Mouse (Mus musculus): ENCODE results near the gene Mfsd13b.
"Not testable (repeated sequence)": the region's sequence is repeated elsewhere in the genome, so short reads cannot be mapped to it uniquely, and the experiment has no call there.

The Mfsd13b gene

GRCm38 (mm10) chr7:120982200-120982841 lies at the start of gene Mfsd13b, which contains the start of gene Cdr2:
TSS of gene Mfsd13b (plus strand) at chr7:120982509.
TSS of gene Cdr2 (minus strand) at chr7:120982312.
- DNase-seq, result peak; percentile 96

DNA sequence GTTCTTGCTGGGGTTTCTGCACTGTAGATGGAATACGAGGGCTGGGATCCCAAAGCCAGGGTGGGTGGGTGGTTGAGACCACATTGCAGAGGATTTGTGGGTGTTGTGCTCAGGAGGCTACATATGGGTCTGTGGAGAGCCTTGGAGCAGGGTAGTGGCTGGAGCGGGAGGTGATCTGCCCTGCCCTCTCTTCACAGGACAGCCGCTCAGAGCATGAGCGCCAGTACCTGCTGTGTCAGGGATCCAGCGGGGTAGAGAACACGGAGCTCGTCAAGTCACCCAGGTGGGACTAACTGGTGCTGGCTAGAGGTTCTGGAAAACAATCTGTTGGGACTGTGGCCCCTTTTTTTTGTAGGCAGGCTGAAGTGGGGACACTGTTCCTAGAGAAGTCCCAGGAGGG lies 49.2 kb upstream of the Mfsd13b start:
- no peak for DNase-seq

DNA sequence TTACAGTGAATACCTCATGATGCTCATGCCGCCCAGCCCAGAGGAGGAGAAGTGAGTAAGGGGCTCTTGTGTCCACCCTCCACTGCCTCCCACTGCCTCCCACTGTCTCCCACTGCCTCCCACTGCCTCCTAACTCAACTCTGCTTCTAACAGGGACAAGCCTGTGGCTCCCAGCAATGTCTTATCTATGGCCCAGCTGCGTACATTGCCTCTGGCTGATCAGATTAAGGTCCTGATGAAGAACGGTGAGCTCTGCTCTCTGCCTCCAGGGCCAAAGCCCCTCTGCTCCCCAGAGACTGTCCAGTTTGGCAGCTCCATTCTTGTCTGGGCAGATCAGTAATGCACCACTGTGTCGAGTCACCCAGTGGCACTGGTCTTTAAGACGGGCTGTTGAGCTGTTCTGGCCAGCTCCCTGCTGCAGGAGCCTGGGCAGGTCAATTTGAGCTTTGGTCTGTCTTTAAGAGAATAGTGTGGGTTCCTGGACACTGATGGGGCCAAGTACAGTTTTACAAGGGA lies 48.6 kb upstream of the Mfsd13b start:
- DNase-seq, result no peak

DNA sequence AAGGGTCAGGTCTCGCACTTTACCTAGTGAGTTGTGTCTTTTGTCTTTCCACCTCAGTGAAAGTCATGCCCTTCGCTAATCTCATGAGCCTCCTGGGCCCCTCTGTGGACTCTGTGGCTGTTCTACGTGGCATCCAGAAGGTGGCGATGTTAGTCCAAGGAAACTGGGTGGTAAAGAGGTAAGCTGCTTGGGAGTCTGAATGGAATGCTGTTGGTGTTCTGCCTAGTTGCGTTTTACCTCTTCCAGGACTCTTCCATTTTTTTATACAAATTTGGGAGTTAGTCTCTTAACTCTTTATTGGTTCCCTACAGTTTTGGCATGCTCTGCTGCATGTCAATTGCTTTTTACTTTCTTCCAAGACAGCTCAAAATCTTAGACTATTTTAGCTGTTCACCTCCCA lies 47.6 kb upstream of the Mfsd13b start:
- DNase-seq, result peak; percentile 68

- DNase-seq, result no peak
Measured at GRCm38 (mm10) chr7:120936522-120936921, 45.8 kb upstream of the Mfsd13b start.

- no peak for DNase-seq
Measured at GRCm38 (mm10) chr7:120938206-120938605, 44.1 kb upstream of the Mfsd13b start.

- no peak for DNase-seq
Measured at GRCm38 (mm10) chr7:120940343-120940742, 42.0 kb upstream of the Mfsd13b start.

DNA sequence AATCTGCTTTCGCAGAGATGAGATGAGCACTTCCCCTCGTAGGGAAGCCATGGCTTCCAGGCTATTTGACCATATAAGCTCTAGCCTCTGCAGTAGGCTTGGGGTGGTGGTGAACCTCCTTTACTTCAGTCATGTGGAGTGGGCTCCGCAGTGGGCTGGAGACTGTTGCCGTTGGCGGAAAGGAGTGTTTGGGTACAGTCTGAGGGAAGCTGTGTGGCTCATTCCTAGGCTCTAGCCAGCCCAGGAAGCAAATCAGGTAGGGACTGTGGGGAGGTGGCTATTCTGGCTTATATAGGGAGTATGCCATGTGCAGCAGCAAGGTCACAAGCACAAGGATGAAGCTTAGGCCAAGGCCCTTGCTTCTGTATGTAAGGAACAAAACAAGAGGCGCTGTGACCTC lies 41.1 kb upstream of the Mfsd13b start:
- no peak for DNase-seq

- no peak for DNase-seq
Measured at GRCm38 (mm10) chr7:120942506-120942905, 39.8 kb upstream of the Mfsd13b start.

- no peak for DNase-seq
Measured at GRCm38 (mm10) chr7:120943936-120944509, 38.3 kb upstream of the Mfsd13b start.

DNA sequence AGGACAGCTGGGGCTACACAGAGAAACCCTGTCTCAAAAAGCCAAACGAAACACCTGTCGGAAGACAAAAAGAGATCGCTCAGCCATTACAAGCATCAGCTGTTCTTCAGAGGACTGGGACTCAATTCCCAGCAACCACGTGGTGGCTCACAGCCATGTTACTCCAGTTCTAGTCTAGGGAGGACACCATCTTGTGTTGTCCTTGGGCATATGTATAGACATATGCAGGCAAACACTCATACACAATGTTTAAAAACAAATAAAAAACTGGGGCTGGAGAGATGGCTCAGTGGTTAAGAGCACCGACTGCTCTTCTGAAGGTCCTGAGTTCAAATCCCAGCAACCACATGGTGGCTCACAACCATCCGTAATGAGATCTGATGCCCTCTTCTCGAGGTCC lies 28.7 kb upstream of the Mfsd13b start:
- DNase-seq, result not testable (repeated sequence)

- no peak for DNase-seq
Measured at GRCm38 (mm10) chr7:120960116-120960515, 22.2 kb upstream of the Mfsd13b start.

DNA sequence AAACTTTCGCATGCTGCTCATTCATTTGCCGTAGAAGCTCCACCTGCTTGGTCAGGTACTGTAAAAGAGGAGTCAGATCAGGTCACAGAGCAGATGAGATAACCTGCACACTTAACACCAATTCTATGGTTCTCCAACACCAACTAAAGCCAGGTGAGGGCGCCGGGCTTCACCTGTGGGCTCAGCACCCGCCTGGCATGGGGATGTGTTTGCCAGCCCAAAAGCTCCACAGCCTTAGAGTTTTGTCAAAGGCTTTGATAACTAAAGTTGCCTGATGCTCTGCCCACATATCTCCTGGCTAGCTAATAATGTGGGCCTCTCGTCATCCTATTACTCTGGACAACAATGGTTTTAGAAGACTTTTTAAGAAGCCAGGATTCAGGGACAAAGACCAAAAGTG lies 21.7 kb upstream of the Mfsd13b start:
- no peak for DNase-seq

GRCm38 (mm10) chr7:120961893-120962292 lies 20.4 kb upstream of the Mfsd13b start:
- DNase-seq, result no peak

DNA sequence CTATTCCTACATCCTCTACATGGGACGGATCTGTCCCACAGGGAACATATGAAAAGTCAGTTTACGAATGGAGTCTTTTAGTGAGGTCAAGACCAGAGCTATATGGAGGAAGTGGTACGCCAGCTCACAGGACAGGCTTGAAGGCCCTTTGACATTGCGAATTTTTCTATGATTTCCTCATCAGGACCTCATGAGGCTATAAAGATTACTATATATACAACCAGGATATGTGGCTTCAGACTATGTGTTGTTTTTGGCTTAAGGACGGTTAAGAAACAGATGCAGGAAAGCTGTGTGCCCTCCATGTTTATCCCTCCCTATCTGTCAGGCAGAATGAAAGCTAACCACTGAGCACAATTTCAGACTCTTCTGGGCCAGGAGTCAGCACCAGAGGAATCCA lies 19.2 kb upstream of the Mfsd13b start:
- no peak for DNase-seq

- DNase-seq, result no peak
Measured at GRCm38 (mm10) chr7:120969221-120969620, 13.1 kb upstream of the Mfsd13b start.

DNA sequence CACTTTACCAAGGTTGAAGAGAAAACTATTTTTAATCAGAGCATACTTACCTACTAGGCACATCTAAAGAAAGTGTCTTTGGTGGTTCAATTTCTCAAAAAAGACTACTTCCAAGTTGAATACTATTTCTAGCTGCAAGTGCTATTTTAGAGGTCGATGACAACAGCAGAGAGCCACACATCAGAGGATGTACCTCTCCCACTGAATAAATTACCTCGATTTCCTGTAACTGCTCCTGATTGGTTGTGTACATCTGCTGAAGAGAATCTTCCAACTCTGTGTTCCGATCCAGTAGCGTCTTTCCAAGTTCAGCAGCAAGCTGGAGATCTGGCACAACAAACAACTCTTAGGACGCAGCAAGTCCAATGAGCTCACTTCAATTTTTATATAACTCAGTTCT lies 12.2 kb upstream of the Mfsd13b start:
- no peak for DNase-seq

GRCm38 (mm10) chr7:120972471-120972870 lies 9.8 kb upstream of the Mfsd13b start:
- DNase-seq, result not testable (repeated sequence)

DNA sequence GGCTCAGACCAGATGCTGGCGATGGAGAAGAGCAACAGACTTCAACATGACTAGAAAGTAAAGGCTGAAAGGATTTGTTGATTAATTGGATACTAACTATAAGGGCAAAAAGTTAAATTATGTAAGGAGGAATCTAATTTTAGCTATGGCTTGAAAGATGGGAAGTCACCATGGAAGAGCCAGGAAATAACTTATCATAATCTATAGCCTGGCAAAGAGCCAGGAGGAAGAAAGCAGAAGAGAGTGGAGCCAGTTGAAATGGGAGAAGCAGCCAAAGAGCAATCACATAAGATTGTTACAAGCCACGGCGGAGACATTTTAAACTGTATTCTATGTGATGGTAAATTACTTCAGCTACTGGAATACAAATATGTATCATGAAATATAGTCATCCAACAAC lies 8.3 kb upstream of the Mfsd13b start:
- no peak for DNase-seq

- peak; percentile 67 for DNase-seq
Measured at GRCm38 (mm10) chr7:120977063-120977462, 5.2 kb upstream of the Mfsd13b start.

GRCm38 (mm10) chr7:120980041-120980440 lies 2.3 kb upstream of the Mfsd13b start:
- DNase-seq, result no peak

- DNase-seq, result peak; percentile 37
Measured at GRCm38 (mm10) chr7:120980931-120981924, 1.1 kb upstream of the Mfsd13b start.

DNA sequence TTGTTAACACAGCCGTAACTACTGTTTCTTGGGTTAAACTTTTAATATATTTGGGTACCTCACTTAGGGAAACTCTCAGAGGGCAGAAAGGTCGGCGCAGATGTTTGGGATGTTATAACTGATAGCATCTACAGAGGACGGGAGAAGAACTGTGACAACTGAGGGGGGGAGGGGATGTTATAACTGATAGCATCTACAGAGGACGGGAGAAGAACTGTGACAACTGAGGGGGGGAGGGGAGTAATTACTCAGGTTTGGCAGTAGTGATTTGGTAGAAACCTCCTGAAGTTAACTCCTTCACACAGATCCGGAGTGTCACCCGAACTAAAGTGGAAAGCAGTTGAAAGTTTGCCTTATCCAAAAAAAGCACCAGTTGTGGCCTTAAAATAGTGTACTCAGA lies 659 bp downstream of the Mfsd13b start:
- no peak for DNase-seq

Measured in lung, postnatal 14 days (tissue).